Mouse (Mus musculus): ENCODE measurements at regions not wholly inside any gene's neighbourhood (a gene's known extent, or its start where the extent isn't known, plus 50 kb on each side); places are given as distances from the start of the nearest gene placed in this dataset.

GRCm38 (mm10) chr14:98834316-98834715, 159.8 kb downstream of the Rpl36a-ps1 start:
- no peak overlapping the region for H3K4me2 ChIP-seq
- no peaks in the 10 kb centered on the region for H3K27me3 ChIP-seq (replicated peaks)
- no peak overlapping the region for H3K4me3 ChIP-seq
- no peak overlapping the region for H3K9ac ChIP-seq
- H3K4me1 ChIP-seq (replicated peaks): no peaks in the 10 kb centered on the region
- no peak for ATAC-seq (ENCODE audit: insufficient number of reproducible peaks, low FRiP score)
- H3K36me3 ChIP-seq: no peaks in the 10 kb centered on the region
- H3K9me3 ChIP-seq (replicated peaks): no peaks in the 10 kb centered on the region
- 80% methylated on average over 5 of the region's 5 CpGs for WGBS
- H3K27ac ChIP-seq (ENCODE audit: poor library complexity, severe bottlenecking): no peak overlapping the region

- Histone ChIP-seq H3K4me2 (no peak overlapping the region), H3K9ac (no peak overlapping the region), H3K4me3 (no peak overlapping the region), H3K9me3 (replicated peaks) (no peaks in the 10 kb centered on the region), H3K4me1 (replicated peaks) (no peaks in the 10 kb centered on the region), H3K27me3 (replicated peaks) (no peaks in the 10 kb centered on the region), H3K27ac (ENCODE audit: poor library complexity, severe bottlenecking) (no peak overlapping the region), H3K36me3 (no peaks in the 10 kb centered on the region)
- no peak for ATAC-seq (ENCODE audit: insufficient number of reproducible peaks, low FRiP score)
- 83% methylated on average over 13 of the region's 13 CpGs for WGBS
Measured at GRCm38 (mm10) chr14:98833230-98833999, 160.7 kb downstream of the Rpl36a-ps1 start.

GRCm38 (mm10) chr14:98832401-98832800, 161.7 kb downstream of the Rpl36a-ps1 start:
- no peak for ATAC-seq (ENCODE audit: insufficient number of reproducible peaks, low FRiP score)
- whole genome bisulfite sequencing: 79% methylated on average over 7 of the region's 7 CpGs
- no peak overlapping the region for H3K4me3 ChIP-seq
- H3K4me2 ChIP-seq: no peak overlapping the region
- H3K9me3 ChIP-seq (replicated peaks): no peaks in the 10 kb centered on the region
- H3K4me1 ChIP-seq (replicated peaks): no peaks in the 10 kb centered on the region
- no peak overlapping the region for H3K27ac ChIP-seq (ENCODE audit: poor library complexity, severe bottlenecking)
- H3K27me3 ChIP-seq (replicated peaks): no peaks in the 10 kb centered on the region
- no peak overlapping the region for H3K9ac ChIP-seq
- no peaks in the 10 kb centered on the region for H3K36me3 ChIP-seq

DNA sequence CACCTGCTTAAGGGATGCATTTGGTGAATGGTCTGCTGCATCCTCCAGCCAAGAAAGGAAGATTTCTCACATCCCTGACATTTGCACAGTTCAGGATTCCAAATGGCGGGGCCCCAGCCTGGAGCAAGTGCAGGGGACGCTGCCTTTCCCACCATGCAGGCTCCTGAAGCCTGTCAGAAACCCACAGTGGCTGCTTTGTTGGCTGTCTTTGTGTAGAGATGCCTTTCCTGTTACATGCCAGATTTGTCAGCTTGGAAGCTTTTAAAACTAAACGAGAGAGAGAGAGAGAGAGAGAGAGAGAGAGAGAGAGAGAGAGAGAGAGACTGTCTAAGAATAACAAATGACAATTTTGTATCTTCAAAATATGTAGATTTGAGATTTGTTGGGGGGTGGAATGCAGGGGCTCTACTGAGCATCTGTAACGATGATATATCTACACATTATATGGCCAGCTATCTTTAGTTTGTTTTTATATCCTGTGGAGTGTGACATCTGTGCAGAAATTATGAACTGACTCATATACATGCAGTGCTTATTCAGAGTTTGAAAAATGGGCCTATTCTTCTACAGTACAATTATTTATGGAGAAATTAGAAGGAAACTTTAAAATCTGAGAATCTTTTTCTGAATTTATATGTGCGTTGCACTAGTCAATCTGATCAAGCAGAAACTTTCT, 164.0 kb downstream of the Rpl36a-ps1 start:
- Histone ChIP-seq H3K9ac (no peak overlapping the region), H3K36me3 (no peaks in the 10 kb centered on the region), H3K4me3 (no peak overlapping the region), H3K9me3 (replicated peaks) (no peaks in the 10 kb centered on the region), H3K4me2 (no peak overlapping the region), H3K27me3 (replicated peaks) (no peaks in the 10 kb centered on the region), H3K27ac (ENCODE audit: poor library complexity, severe bottlenecking) (no peak overlapping the region), H3K4me1 (replicated peaks) (no peaks in the 10 kb centered on the region)
- no peak for ATAC-seq (ENCODE audit: insufficient number of reproducible peaks, low FRiP score)
- 45% methylated on average over 5 of the region's 5 CpGs for WGBS

DNA sequence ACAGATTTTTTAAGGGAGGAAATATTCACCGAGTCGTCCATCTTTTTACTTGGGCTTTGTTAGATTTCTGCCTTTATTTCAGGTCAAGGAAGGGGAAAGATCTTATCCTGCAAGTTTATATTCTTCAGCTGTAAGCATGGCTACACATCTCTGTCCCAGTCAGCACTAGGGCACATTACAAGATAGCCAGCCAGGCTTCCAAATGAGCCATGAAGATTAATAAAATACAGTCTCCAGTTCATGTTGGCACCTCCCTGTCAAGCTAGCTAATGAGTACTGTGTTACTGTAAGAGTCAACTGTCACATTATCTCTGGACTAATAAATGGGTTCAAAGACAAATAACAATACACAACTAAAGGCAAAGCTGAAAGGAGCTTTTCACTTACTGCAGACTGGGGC, 166.6 kb downstream of the Rpl36a-ps1 start:
- no peaks in the 10 kb centered on the region for H3K9me3 ChIP-seq (replicated peaks)
- no peak overlapping the region for H3K27ac ChIP-seq (ENCODE audit: poor library complexity, severe bottlenecking)
- H3K4me2 ChIP-seq: no peak overlapping the region
- no peak overlapping the region for H3K9ac ChIP-seq
- H3K4me3 ChIP-seq: no peak overlapping the region
- no peaks in the 10 kb centered on the region for H3K36me3 ChIP-seq
- H3K4me1 ChIP-seq (replicated peaks): no peaks in the 10 kb centered on the region
- ATAC-seq (ENCODE audit: insufficient number of reproducible peaks, low FRiP score): no peak
- 75% methylated on average over 2 of the region's 2 CpGs for WGBS
- H3K27me3 ChIP-seq (replicated peaks): no peaks in the 10 kb centered on the region

- ATAC-seq (ENCODE audit: insufficient number of reproducible peaks, low FRiP score): no peak
- no peaks in the 10 kb centered on the region for H3K27me3 ChIP-seq (replicated peaks)
- no peaks in the 10 kb centered on the region for H3K9me3 ChIP-seq (replicated peaks)
- H3K4me2 ChIP-seq: no peak overlapping the region
- WGBS: 83% methylated on average over 5 of the region's 5 CpGs
- no peak overlapping the region for H3K4me3 ChIP-seq
- no peak overlapping the region for H3K9ac ChIP-seq
- no peaks in the 10 kb centered on the region for H3K36me3 ChIP-seq
- no peak overlapping the region for H3K27ac ChIP-seq (ENCODE audit: poor library complexity, severe bottlenecking)
- no peaks in the 10 kb centered on the region for H3K4me1 ChIP-seq (replicated peaks)
Measured at GRCm38 (mm10) chr14:98813657-98814056, 180.5 kb downstream of the Rpl36a-ps1 start.

- no peak for ATAC-seq (ENCODE audit: insufficient number of reproducible peaks, low FRiP score)
- H3K9ac ChIP-seq: no peak overlapping the region
- no peaks in the 10 kb centered on the region for H3K27me3 ChIP-seq (replicated peaks)
- WGBS: 79% methylated on average over 3 of the region's 3 CpGs
- no peak overlapping the region for H3K4me2 ChIP-seq
- H3K27ac ChIP-seq (ENCODE audit: poor library complexity, severe bottlenecking): no peak overlapping the region
- no peaks in the 10 kb centered on the region for H3K9me3 ChIP-seq (replicated peaks)
- no peak overlapping the region for H3K4me3 ChIP-seq
- no peaks in the 10 kb centered on the region for H3K4me1 ChIP-seq (replicated peaks)
- H3K36me3 ChIP-seq: no peaks in the 10 kb centered on the region
Measured at GRCm38 (mm10) chr14:98810259-98811042, 183.7 kb downstream of the Rpl36a-ps1 start.

DNA sequence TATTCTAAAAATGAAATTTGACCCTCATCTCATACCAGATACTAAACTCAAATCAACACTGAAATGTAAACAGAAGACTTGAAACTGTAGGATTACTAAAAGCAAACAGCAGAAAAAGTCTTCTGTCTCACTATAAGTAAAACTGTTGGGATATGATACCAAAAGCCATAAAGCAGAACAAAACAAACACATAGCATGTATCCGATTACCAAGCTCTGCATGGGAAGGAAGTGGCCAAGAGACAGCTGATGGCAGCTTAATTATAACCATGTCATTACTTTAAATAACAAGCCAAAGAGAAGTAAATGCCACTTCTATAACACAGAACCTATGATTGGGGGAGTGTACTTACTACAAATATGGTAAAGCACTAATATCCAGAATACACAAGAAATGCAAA, 186.0 kb downstream of the Rpl36a-ps1 start:
- Histone ChIP-seq H3K36me3 (no peaks in the 10 kb centered on the region), H3K4me3 (no peak overlapping the region), H3K9ac (no peak overlapping the region), H3K27me3 (replicated peaks) (no peaks in the 10 kb centered on the region), H3K4me2 (no peak overlapping the region), H3K4me1 (replicated peaks) (no peaks in the 10 kb centered on the region), H3K27ac (ENCODE audit: poor library complexity, severe bottlenecking) (no peak overlapping the region), H3K9me3 (replicated peaks) (no peaks in the 10 kb centered on the region)
- 75% methylated on average over 1 of the region's 1 CpGs for WGBS
- ATAC-seq (ENCODE audit: insufficient number of reproducible peaks, low FRiP score): no peak

GRCm38 (mm10) chr14:98805066-98805465, 189.1 kb downstream of the Rpl36a-ps1 start:
- 82% methylated on average over 6 of the region's 6 CpGs for WGBS
- H3K9ac ChIP-seq: no peak overlapping the region
- no peak for ATAC-seq (ENCODE audit: insufficient number of reproducible peaks, low FRiP score)
- no peaks in the 10 kb centered on the region for H3K27me3 ChIP-seq (replicated peaks)
- H3K4me2 ChIP-seq: no peak overlapping the region
- H3K4me1 ChIP-seq (replicated peaks): peaks cover 6% of the 10 kb centered on the region; the same call in 1 of the 2 replicates
- H3K36me3 ChIP-seq: no peaks in the 10 kb centered on the region
- no peak overlapping the region for H3K27ac ChIP-seq (ENCODE audit: poor library complexity, severe bottlenecking)
- H3K4me3 ChIP-seq: no peak overlapping the region
- no peaks in the 10 kb centered on the region for H3K9me3 ChIP-seq (replicated peaks)

DNA sequence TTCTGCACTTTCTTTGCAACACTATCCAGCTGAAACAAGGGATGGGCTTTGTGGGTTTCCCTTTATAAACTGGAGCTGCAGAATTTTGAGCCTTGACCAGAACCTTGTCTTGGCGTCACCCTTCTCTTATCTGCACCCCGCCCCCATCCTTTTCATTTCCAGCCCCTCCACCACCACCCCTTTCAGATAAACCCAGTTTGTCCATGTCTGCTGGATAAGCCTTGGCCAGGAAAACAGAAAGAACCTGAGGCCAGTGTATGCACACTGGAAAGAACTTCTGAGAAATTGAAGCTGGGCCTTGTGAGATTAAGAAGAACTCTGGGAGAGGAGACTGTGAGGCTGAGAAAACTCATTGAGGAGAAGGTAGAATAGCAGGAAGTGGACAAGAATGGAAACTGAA, 192.8 kb downstream of the Rpl36a-ps1 start:
- H3K4me3 ChIP-seq: no peak overlapping the region
- peaks cover 6% of the 10 kb centered on the region; the same call in 1 of the 2 replicates for H3K4me1 ChIP-seq (replicated peaks)
- H3K27me3 ChIP-seq (replicated peaks): no peaks in the 10 kb centered on the region
- H3K9ac ChIP-seq: no peak overlapping the region
- whole genome bisulfite sequencing: 33% methylated on average over 2 of the region's 2 CpGs
- no peaks in the 10 kb centered on the region for H3K36me3 ChIP-seq
- ATAC-seq (ENCODE audit: insufficient number of reproducible peaks, low FRiP score): peak; percentile 64
- H3K9me3 ChIP-seq (replicated peaks): no peaks in the 10 kb centered on the region
- no peak overlapping the region for H3K27ac ChIP-seq (ENCODE audit: poor library complexity, severe bottlenecking)
- no peak overlapping the region for H3K4me2 ChIP-seq

DNA sequence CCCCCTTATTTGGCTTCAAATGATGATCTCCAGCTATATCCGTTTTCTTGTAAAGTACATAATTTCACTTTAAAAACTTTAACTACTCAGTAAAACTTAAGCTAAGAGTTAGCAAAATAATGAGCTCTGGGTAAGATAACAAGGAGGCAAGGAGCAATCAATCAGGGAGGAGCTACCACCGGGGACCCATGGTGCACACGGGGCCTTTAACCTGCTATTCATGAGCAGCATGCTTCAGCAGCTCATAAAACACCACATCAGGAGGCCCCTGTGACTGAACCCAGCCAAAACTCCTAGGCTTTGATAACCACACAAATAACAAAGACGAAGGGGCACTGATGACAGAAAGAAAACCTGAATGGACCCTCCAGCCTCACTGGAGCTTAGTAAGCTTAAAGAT, 202.1 kb downstream of the Rpl36a-ps1 start:
- no peak overlapping the region for H3K4me3 ChIP-seq
- H3K9ac ChIP-seq: no peak overlapping the region
- H3K27me3 ChIP-seq (replicated peaks): no peaks in the 10 kb centered on the region
- H3K4me1 ChIP-seq (replicated peaks): no peaks in the 10 kb centered on the region
- H3K4me2 ChIP-seq: no peak overlapping the region
- H3K27ac ChIP-seq (ENCODE audit: poor library complexity, severe bottlenecking): no peak overlapping the region
- 70% methylated on average over 4 of the region's 4 CpGs for WGBS
- no peaks in the 10 kb centered on the region for H3K9me3 ChIP-seq (replicated peaks)
- ATAC-seq (ENCODE audit: insufficient number of reproducible peaks, low FRiP score): no peak
- H3K36me3 ChIP-seq: no peaks in the 10 kb centered on the region
